Mouse (Mus musculus): ENCODE results near the gene Tmcc3. TPM values are rescaled to one million over a fixed set of nuclear protein-coding genes. Genes with fewer than 3 reads are reported as not detected.

The Tmcc3 gene
- polyA plus RNA-seq, 1 experiment: 22.1 TPM

DNA sequence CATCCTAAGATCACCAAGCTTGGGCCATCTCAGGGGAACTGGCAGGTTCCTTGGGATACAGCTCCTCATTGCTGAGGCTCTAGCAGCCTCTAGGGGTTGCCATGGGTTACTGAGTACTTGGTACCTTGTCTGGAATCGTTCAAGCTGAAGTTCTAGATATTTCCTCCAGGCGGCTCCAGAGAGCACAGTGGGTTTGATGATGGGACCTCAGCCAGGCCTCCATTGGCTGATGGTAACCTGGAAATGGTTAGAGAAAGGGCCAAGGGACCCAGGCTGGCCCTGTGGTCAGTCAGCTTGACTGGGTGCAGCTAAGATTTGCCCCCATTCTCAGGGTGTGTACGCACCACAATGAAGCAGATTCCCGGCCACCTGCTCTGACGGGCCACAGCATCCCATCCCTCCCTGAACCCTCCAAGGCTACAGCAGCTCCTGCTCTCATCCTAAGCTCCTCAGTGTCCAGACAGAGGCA, 297.6 kb downstream of the Tmcc3 start:
- no peak overlapping the region for H3K27ac ChIP-seq (ENCODE audit: insufficient read depth, low read depth, low read length)
- no peak overlapping the region for H3K4me3 ChIP-seq (ENCODE audit: insufficient read depth, low read length)
- peaks cover 11% of the 10 kb centered on the region for H3K4me1 ChIP-seq (ENCODE audit: control insufficient read depth, insufficient read depth, low read length)
- TF ChIP-seq CTCF (IDR thresholded peaks at IDR 0.05; ENCODE audit: low read depth, low read length) (peak; percentile 80), POLR2A (IDR thresholded peaks at IDR 0.05; ENCODE audit: borderline replicate concordance, low read depth, low read length) (no peak)

DNA sequence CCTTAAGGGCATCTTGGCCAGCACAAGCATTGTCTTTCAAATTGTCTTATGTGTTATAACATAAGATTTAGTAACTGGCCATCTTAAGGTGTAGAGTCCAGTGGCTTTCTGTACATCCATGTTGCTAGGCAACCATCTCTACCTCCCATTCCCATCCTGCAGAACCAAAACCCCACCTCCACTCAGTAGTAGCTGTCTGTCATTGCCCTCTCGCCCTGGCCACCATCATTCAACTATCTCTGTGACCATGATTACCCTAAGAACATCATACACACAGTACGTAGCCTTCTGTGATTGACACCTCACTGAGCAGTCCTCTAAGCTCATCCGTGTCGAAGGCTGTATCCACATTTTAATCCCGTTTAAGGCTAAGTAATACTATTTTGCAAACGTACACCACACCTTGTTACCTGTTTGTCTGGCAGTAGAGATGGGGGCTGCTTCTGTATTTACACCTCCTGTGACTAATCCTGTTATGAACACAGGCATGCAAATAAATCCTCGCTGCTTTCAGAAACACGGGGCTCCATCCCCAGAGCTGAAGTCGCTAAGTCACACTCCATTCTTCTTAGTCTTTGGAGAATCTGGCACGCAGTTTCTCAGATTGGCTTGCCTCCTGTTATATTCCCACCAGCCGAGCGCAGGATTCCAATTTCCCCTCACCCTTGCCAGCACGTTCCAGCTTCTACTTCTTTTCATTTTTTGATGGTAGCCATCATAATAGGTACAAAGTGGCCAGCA, 299.6 kb downstream of the Tmcc3 start:
- TF ChIP-seq POLR2A (IDR thresholded peaks at IDR 0.05; ENCODE audit: borderline replicate concordance, low read depth, low read length): no peak
- no peak for TF ChIP-seq CTCF (IDR thresholded peaks at IDR 0.05; ENCODE audit: low read depth, low read length)
- no peaks in the 10 kb centered on the region for H3K4me1 ChIP-seq (ENCODE audit: control insufficient read depth, insufficient read depth, low read length)
- no peak overlapping the region for H3K4me3 ChIP-seq (ENCODE audit: insufficient read depth, low read length)
- no peak overlapping the region for H3K27ac ChIP-seq (ENCODE audit: insufficient read depth, low read depth, low read length)

- Histone ChIP-seq H3K4me1 (ENCODE audit: control insufficient read depth, insufficient read depth, low read length) (no peaks in the 10 kb centered on the region), H3K4me3 (ENCODE audit: insufficient read depth, low read length) (no peak overlapping the region), H3K27ac (ENCODE audit: insufficient read depth, low read depth, low read length) (no peak overlapping the region)
- TF ChIP-seq CTCF (IDR thresholded peaks at IDR 0.05; ENCODE audit: low read depth, low read length): no peak
- TF ChIP-seq POLR2A (IDR thresholded peaks at IDR 0.05; ENCODE audit: borderline replicate concordance, low read depth, low read length): no peak
These were observed 300.3 kb downstream of the Tmcc3 start for GRCm38 (mm10) chr10:94611969-94612440.

DNA sequence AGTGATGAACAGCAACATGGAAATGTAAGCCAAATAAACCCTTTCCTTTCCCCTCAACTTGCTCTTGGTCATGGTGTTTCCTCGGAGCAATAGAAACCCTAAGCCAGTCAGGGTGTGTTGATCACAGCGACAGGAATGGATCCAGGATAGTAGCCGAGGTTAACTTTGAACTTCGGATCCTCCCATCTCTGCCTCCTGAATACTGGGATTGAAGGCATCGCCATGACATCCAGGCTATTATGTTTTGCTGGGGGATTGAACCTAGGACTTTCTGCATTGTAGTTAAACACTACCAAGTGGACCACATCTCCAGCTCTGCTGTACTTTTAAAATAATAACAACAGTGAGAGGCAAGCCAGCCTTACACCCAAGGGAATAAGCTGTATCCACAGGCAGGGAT, 307.8 kb downstream of the Tmcc3 start:
- H3K4me3 ChIP-seq (ENCODE audit: insufficient read depth, low read length): no peak overlapping the region
- H3K27ac ChIP-seq (ENCODE audit: insufficient read depth, low read depth, low read length): no peak overlapping the region
- TF ChIP-seq POLR2A (IDR thresholded peaks at IDR 0.05; ENCODE audit: borderline replicate concordance, low read depth, low read length) (no peak), CTCF (IDR thresholded peaks at IDR 0.05; ENCODE audit: low read depth, low read length) (no peak)
- H3K4me1 ChIP-seq (ENCODE audit: control insufficient read depth, insufficient read depth, low read length): no peaks in the 10 kb centered on the region

- H3K4me1 ChIP-seq (ENCODE audit: control insufficient read depth, insufficient read depth, low read length): no peaks in the 10 kb centered on the region
- no peak overlapping the region for H3K27ac ChIP-seq (ENCODE audit: insufficient read depth, low read depth, low read length)
- no peak for TF ChIP-seq CTCF (IDR thresholded peaks at IDR 0.05; ENCODE audit: low read depth, low read length)
- no peak for TF ChIP-seq POLR2A (IDR thresholded peaks at IDR 0.05; ENCODE audit: borderline replicate concordance, low read depth, low read length)
- H3K4me3 ChIP-seq (ENCODE audit: insufficient read depth, low read length): no peak overlapping the region
These were observed 308.8 kb downstream of the Tmcc3 start for GRCm38 (mm10) chr10:94620561-94620960.

GRCm38 (mm10) chr10:94621420-94622225, 309.9 kb downstream of the Tmcc3 start:
- Histone ChIP-seq H3K4me3 (ENCODE audit: insufficient read depth, low read length) (no peak overlapping the region), H3K4me1 (ENCODE audit: control insufficient read depth, insufficient read depth, low read length) (no peaks in the 10 kb centered on the region), H3K27ac (ENCODE audit: insufficient read depth, low read depth, low read length) (no peak overlapping the region)
- TF ChIP-seq CTCF (IDR thresholded peaks at IDR 0.05; ENCODE audit: low read depth, low read length) (no peak), POLR2A (IDR thresholded peaks at IDR 0.05; ENCODE audit: borderline replicate concordance, low read depth, low read length) (no peak)

GRCm38 (mm10) chr10:94622281-94622680, 310.5 kb downstream of the Tmcc3 start:
- Histone ChIP-seq H3K4me3 (ENCODE audit: insufficient read depth, low read length) (no peak overlapping the region), H3K4me1 (ENCODE audit: control insufficient read depth, insufficient read depth, low read length) (no peaks in the 10 kb centered on the region)
- TF ChIP-seq CTCF (IDR thresholded peaks at IDR 0.05; ENCODE audit: low read depth, low read length) (no peak), POLR2A (IDR thresholded peaks at IDR 0.05; ENCODE audit: borderline replicate concordance, low read depth, low read length) (no peak)

DNA sequence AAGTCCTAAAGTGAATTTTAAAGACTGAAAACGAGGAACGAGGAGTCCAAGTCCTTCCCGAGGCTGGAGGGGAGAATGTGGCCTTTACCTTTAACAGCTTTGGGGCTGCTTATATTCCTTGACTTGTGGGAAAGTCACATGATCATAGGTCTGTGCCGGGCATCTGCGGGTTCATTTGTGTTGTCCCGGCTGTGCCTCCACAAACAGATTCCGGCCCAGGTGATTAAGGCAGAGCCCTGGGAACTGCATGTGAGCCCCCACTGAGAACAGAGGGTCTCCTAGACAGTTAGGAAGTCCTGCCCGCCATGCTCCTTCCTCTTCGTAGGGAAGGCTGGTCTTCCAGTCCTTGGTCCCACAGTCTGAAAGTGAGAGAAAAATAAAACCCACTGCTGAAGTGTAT, 311.1 kb downstream of the Tmcc3 start:
- no peak overlapping the region for H3K4me3 ChIP-seq (ENCODE audit: insufficient read depth, low read length)
- TF ChIP-seq POLR2A (IDR thresholded peaks at IDR 0.05; ENCODE audit: borderline replicate concordance, low read depth, low read length) (no peak), CTCF (IDR thresholded peaks at IDR 0.05; ENCODE audit: low read depth, low read length) (no peak)
- no peaks in the 10 kb centered on the region for H3K4me1 ChIP-seq (ENCODE audit: control insufficient read depth, insufficient read depth, low read length)
- no peak overlapping the region for H3K27ac ChIP-seq (ENCODE audit: insufficient read depth, low read depth, low read length)

More at GRCm38 (mm10) chr10:94622281-94622680, 310.5 kb downstream of the Tmcc3 start:
- H3K27ac ChIP-seq (ENCODE audit: insufficient read depth, low read depth, low read length): no peak overlapping the region

- TF ChIP-seq POLR2A (IDR thresholded peaks at IDR 0.05; ENCODE audit: borderline replicate concordance, low read depth, low read length) (no peak), CTCF (IDR thresholded peaks at IDR 0.05; ENCODE audit: low read depth, low read length) (peak; percentile 92)
- no peak overlapping the region for H3K4me3 ChIP-seq (ENCODE audit: insufficient read depth, low read length)
- no peaks in the 10 kb centered on the region for H3K4me1 ChIP-seq (ENCODE audit: control insufficient read depth, insufficient read depth, low read length)
- H3K27ac ChIP-seq (ENCODE audit: insufficient read depth, low read depth, low read length): no peak overlapping the region
These were observed 311.9 kb downstream of the Tmcc3 start for GRCm38 (mm10) chr10:94623617-94624016.

DNA sequence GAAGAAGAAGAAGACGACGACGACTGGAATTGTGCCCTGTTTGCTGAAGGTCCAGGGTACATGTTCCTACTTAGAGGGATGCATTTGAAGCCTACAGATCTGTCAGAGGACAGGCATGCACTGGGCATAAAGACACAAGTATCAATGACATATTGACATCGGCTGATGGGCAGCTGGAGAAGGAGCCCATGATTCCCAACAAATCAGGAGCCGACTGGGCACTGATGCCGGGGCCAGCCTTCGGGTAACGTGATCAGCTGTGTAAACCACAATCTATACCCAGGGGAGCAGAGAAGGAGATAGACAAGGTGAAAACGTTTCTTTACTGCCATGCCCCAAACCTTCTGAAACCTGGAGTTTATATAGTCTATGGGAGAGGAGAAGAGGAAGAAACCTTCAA, 313.3 kb downstream of the Tmcc3 start:
- TF ChIP-seq CTCF (IDR thresholded peaks at IDR 0.05; ENCODE audit: low read depth, low read length) (no peak), POLR2A (IDR thresholded peaks at IDR 0.05; ENCODE audit: borderline replicate concordance, low read depth, low read length) (no peak)
- no peak overlapping the region for H3K4me3 ChIP-seq (ENCODE audit: insufficient read depth, low read length)
- no peak overlapping the region for H3K27ac ChIP-seq (ENCODE audit: insufficient read depth, low read depth, low read length)
- no peaks in the 10 kb centered on the region for H3K4me1 ChIP-seq (ENCODE audit: control insufficient read depth, insufficient read depth, low read length)

Data from bone marrow macrophage, adult 2 months (primary cell).